Mouse (Mus musculus) heart, postnatal 0 days (tissue): ENCODE data around the gene Galnt10. TPM values are rescaled to one million over a fixed set of nuclear protein-coding genes. Genes with fewer than 3 reads are reported as not detected.

Experiments
- ATAC-seq: fragments of 200-750 bp; cut with Nextera tagmentation; 2 replicates; pipeline ENCODE4 v1.8.0; 2017; ENCODE audit warnings: low read depth, moderate number of reproducible peaks, moderate library complexity; ENCODE audit not compliant: insufficient read depth
- DNase-seq: peaks from one replicate; pipeline ENCODE4 v3.0.0-alpha.2; 2016; ENCODE audit warnings: low spot score
- H3K27ac ChIP-seq: fragments of 300-500 bp; sonication (generic); 2 replicates; pipeline ENCODE4 v1.5.1; 2014; ENCODE audit warnings: low read depth, mild to moderate bottlenecking
- H3K27me3 ChIP-seq: fragments of 300-500 bp; sonication (generic); 2 replicates; pipeline ENCODE4 v1.6.1; 2014; ENCODE audit warnings: low read length, mixed read lengths; ENCODE audit not compliant: control insufficient read depth, insufficient read depth
- H3K36me3 ChIP-seq: fragments of 300-500 bp; sonication (generic); replicated peaks from 2 replicates; pipeline ENCODE4 v1.6.1; 2014; ENCODE audit warnings: low read length, mixed read lengths; ENCODE audit not compliant: control insufficient read depth, insufficient read depth
- H3K4me1 ChIP-seq: fragments of 300-500 bp; sonication (generic); 2 replicates; pipeline ENCODE4 v1.6.1; 2014; ENCODE audit warnings: antibody characterized with exemption; ENCODE audit not compliant: control insufficient read depth, insufficient read depth
- H3K4me2 ChIP-seq: fragments of 300-500 bp; sonication (generic); 2 replicates; pipeline ENCODE4 v1.6.1; 2014; ENCODE audit warnings: low read depth, mild to moderate bottlenecking, low read length, moderate library complexity
- H3K4me3 ChIP-seq: fragments of 300-500 bp; sonication (generic); 2 replicates; pipeline ENCODE4 v1.5.1; 2014; ENCODE audit warnings: low read depth, low read length
- H3K9ac ChIP-seq: fragments of 300-500 bp; sonication (generic); replicated peaks from 2 replicates; pipeline ENCODE4 v1.6.1; 2014; ENCODE audit warnings: low read depth, low read length, mixed read lengths
- H3K9me3 ChIP-seq: fragments of 300-500 bp; sonication (generic); replicated peaks from 2 replicates; pipeline ENCODE4 v1.6.1; 2016; ENCODE audit warnings: low read length; ENCODE audit not compliant: control insufficient read depth
- CTCF ChIP-seq: IDR thresholded peaks from 2 replicates; pipeline ENCODE4 v1.5.1; 2016; ENCODE audit warnings: antibody characterized with exemption, control low read depth, low read depth
- EP300 ChIP-seq: IDR thresholded peaks from 2 replicates; pipeline ENCODE4 v1.6.1; 2016; ENCODE audit warnings: antibody characterized with exemption, low read depth
- WGBS: fragments of 180-500 bp; shearing (Covaris S2); extraction: QIAGEN DNeasy Blood & Tissue Kit; methylation state at CpG from one replicate; pipeline ENCODE4 v1.1.7; 2014; 5-methylcytosine and 5-hydroxymethylcytosine counted together
- polyA plus RNA-seq: library from polyadenylated mRNA; unstranded; fragments of >200 nt; fragmentation: Nextera tagmentation; extraction: Ambion mirVana; gene quantifications from 2 replicates; pipeline ENCODE4 v1.2.1, GENCODE M21; 2015
- total RNA-seq: library from RNA; depleted of rRNA; stranded (reverse); fragments of >200 nt; gene quantifications from 2 replicates; pipeline ENCODE4 v1.2.3, GENCODE M21; 2014; ENCODE audit warnings: low replicate concordance

Galnt10 gene
- total and polyA plus RNA-seq, 2 experiments from 2014 or later = 3.4 to 4.3 TPM

DNA sequence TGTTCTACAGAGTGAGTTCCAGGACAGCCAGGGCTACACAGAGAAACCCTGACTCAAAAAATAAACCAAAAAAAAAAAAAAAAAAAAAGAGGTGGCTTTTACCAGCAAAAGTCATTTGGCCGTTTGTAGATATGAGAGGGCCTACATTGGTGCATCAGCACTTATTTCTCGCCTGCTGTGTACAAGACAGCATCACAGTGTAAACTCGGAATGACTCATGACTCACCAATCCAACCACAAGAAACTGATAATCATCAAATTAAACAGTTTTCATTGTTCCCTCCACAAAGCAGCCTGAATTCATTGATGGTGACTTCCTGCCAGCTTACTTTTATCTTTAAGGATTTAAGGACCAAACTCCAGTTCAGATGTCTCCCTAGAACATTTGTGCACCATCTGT, 159.8 kb downstream of the Galnt10 start:
- 69% methylated on average over 3 of the region's 3 CpGs for WGBS
- Histone ChIP-seq H3K4me1 (peaks cover 19% of the 10 kb centered on the region), H3K9ac (no peak overlapping the region), H3K9me3 (no peaks in the 10 kb centered on the region), H3K27ac (no peak overlapping the region), H3K4me2 (no peak overlapping the region), H3K36me3 (peaks cover 27% of the 10 kb centered on the region), H3K4me3 (no peak overlapping the region), H3K27me3 (no peaks in the 10 kb centered on the region)
- no peak for TF ChIP-seq EP300
- no peak for TF ChIP-seq CTCF
- no peak for ATAC-seq
- DNase-seq = no peak

DNA sequence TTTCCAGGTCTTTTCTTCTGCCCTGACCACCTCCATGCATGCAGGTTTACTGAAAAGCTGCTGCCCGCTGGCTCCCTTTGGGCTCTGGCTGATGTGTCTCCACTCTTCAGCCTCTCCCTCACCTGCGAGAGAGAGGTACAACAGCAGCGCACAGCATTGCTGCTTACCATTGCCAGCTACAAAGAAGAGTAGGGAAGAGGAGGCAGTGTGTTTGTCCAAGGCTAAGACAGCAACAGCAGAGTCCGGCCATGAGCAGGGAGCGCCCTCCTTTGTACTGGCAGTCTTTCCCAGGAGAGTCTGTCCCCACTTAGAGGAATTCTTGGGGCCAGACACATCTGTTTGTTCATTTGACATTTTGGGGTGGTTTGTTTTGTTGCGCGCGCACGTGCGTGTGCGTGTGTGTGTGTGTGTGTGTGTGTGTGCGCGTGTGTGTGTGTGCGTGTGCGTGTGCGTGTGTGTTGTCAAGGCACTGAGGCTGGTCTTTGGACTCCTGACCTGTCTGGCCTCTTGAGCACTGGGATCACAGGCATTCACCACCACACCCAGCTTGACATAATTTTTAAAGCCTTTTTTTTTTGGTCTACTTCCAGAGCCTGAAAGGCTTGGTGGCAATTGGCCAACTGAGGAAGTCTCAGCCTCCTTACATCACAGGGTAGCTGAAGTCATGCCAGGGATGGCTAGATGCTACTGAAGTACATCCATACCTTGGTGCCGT, 163.9 kb downstream of the Galnt10 start:
- no peak for TF ChIP-seq CTCF
- TF ChIP-seq EP300 = no peak
- DNase-seq (no peak), ATAC-seq (no peak)
- Histone ChIP-seq H3K9ac (no peak overlapping the region), H3K36me3 (peaks cover 38% of the 10 kb centered on the region), H3K9me3 (no peaks in the 10 kb centered on the region), H3K27me3 (no peaks in the 10 kb centered on the region), H3K27ac (no peak overlapping the region), H3K4me3 (no peak overlapping the region), H3K4me1 (no peaks in the 10 kb centered on the region), H3K4me2 (no peak overlapping the region)
- WGBS = 93% methylated on average over 17 of the region's 17 CpGs

DNA sequence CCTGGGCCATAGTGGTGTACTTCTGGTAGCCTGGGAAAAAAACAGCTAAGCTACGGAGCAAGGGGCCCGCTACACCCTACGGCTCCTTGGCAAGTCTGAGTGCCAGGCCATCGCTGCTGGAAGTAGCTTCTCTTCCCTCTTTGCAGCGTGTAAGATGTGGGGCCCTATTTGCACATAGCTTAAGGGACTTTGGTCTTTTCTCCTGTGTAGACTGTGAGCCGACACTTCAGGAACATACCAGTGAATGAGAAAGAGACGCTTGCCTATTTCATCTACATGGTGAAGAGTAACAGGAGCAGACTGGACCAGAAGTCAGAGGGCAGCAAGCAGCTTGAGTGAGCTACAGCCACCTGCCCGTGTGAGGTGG, 164.5 kb downstream of the Galnt10 start:
- no peak for TF ChIP-seq EP300
- no peak for TF ChIP-seq CTCF
- Histone ChIP-seq H3K9me3 (no peaks in the 10 kb centered on the region), H3K36me3 (peaks cover 38% of the 10 kb centered on the region)

DNA sequence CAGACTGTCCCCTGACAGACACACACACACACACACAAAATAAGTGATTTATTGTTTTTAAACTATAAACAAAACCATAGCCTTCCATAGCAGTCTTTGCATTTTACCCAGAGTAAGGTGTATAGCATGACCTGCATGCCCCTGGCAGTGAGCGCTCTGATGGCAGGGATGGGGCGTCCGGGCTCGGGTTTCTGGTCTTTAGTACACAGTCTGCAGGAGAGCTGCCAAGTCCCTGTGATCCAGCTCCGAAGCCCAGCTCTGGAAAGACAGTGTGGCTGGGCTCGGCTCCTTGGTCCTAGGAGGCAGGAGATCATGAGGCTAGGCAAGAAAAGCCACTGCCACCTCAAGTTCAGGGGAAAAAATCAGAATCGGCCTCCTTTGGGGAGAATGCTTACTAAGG, 165.8 kb downstream of the Galnt10 start:
- Histone ChIP-seq H3K4me2 (no peak overlapping the region), H3K27me3 (no peaks in the 10 kb centered on the region), H3K27ac (no peak overlapping the region), H3K9ac (no peak overlapping the region), H3K4me1 (no peaks in the 10 kb centered on the region), H3K4me3 (no peak overlapping the region), H3K9me3 (no peaks in the 10 kb centered on the region), H3K36me3 (peaks cover 37% of the 10 kb centered on the region)
- no peak for ATAC-seq
- TF ChIP-seq CTCF = no peak
- TF ChIP-seq EP300 = no peak
- no peak for DNase-seq
- WGBS = 77% methylated on average over 7 of the region's 7 CpGs

More for the DNA sequence above, 164.5 kb downstream of the Galnt10 start:
- 86% methylated on average over 8 of the region's 8 CpGs for WGBS
- Histone ChIP-seq H3K4me2 (no peak overlapping the region), H3K4me1 (no peaks in the 10 kb centered on the region), H3K4me3 (no peak overlapping the region), H3K27me3 (no peaks in the 10 kb centered on the region), H3K27ac (no peak overlapping the region), H3K9ac (no peak overlapping the region)
- ATAC-seq (no peak), DNase-seq (no peak)

DNA sequence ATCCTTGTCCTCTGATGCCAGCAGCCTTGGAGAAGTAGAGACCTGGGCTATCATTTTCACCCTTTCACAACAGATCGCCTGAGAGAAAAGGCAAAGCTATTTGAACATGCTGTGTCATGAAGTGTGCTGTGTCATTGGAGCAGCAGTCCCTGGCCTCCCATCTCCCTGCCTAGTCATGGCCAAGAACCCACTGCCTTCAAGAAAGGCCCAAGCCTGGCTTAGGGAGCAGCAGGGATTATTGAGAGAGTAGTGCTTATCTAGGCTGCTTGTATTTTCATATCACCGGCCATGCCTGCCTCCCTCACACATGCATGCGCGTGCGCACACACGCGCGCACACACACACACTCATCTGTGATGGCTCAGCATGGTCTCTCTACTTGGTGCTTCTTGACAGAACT, 167.0 kb downstream of the Galnt10 start:
- Histone ChIP-seq H3K36me3 (peaks cover 33% of the 10 kb centered on the region), H3K4me2 (no peak overlapping the region), H3K9ac (no peak overlapping the region), H3K27ac (no peak overlapping the region), H3K9me3 (no peaks in the 10 kb centered on the region), H3K4me1 (no peaks in the 10 kb centered on the region), H3K27me3 (no peaks in the 10 kb centered on the region), H3K4me3 (no peak overlapping the region)
- TF ChIP-seq EP300 = no peak
- TF ChIP-seq CTCF = no peak
- ATAC-seq = no peak
- 95% methylated on average over 8 of the region's 8 CpGs for WGBS
- no peak for DNase-seq

DNA sequence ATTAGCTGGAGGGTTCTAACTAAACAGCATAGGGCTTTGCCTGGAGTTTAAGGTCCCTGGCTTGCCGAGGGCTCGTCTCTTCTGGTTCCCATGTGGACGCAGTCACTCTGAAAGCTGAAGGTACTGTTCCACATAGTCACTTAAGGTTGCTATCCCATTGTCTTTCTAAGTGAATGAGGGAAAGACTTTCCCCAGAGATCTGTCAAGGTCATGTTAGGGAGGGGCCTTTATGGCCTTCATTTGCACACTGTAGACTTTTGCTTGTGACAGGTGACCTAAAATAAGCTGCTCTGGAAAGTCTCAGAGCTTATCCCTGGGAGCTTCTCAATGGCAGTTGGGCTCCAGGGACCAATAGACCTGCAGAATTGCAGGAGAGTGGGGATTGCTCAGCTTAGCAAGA, 168.4 kb downstream of the Galnt10 start:
- Histone ChIP-seq H3K36me3 (peaks cover 25% of the 10 kb centered on the region), H3K27ac (no peak overlapping the region), H3K9ac (no peak overlapping the region), H3K4me1 (no peaks in the 10 kb centered on the region), H3K4me2 (no peak overlapping the region), H3K27me3 (no peaks in the 10 kb centered on the region), H3K9me3 (no peaks in the 10 kb centered on the region), H3K4me3 (no peak overlapping the region)
- no peak for ATAC-seq
- no peak for DNase-seq
- no peak for TF ChIP-seq EP300
- no peak for TF ChIP-seq CTCF
- WGBS = 75% methylated on average over 3 of the region's 3 CpGs
